Mouse (Mus musculus): Measurements from ENCODE around the gene Cib3.

Gene Cib3

GRCm38 (mm10) chr8:72210710-72211109 is 1.9 kb downstream of the Cib3 start:
- in situ Hi-C loops (cut with MboI, MseI), result no loop called here

GRCm38 (mm10) chr8:72210222-72210621 is 2.4 kb downstream of the Cib3 start:
- in situ Hi-C loops (cut with MboI, MseI), result no loop called here

- in situ Hi-C loops (cut with MboI, MseI), result no loop called here
Observed at GRCm38 (mm10) chr8:72208582-72208981, 4.1 kb downstream of the Cib3 start.

- in situ Hi-C loops (cut with MboI, MseI), result no loop called here
Observed at GRCm38 (mm10) chr8:72197997-72198396, 14.6 kb downstream of the Cib3 start.

GRCm38 (mm10) chr8:72192065-72192464 is 20.6 kb downstream of the Cib3 start:
- in situ Hi-C loops (cut with MboI, MseI), result no loop called here

- in situ Hi-C loops (cut with MboI, MseI), result no loop called here
Observed at GRCm38 (mm10) chr8:72190215-72190539, 22.5 kb downstream of the Cib3 start.

- in situ Hi-C loops (cut with MboI, MseI), result no loop called here
Observed at GRCm38 (mm10) chr8:72189417-72190214, 23.0 kb downstream of the Cib3 start, which contains the start of gene Hsh2d. Hsh2d (plus strand) TSS chr8:72189638.

GRCm38 (mm10) chr8:72187793-72188331 is 24.8 kb downstream of the Cib3 start:
- in situ Hi-C loops (cut with MboI, MseI), result no loop called here

GRCm38 (mm10) chr8:72183554-72184202 is 29.0 kb downstream of the Cib3 start:
- in situ Hi-C loops (cut with MboI, MseI), result no loop called here

GRCm38 (mm10) chr8:72177346-72177925 is 35.2 kb downstream of the Cib3 start:
- in situ Hi-C loops (cut with MboI, MseI), result no loop called here

GRCm38 (mm10) chr8:72169681-72170249 is 42.9 kb downstream of the Cib3 start:
- in situ Hi-C loops (cut with MboI, MseI), result loop anchor here (10.0 to 25.0 kb wide), 2 partner anchors 305 to 1507 kb away; partner anchors contain the start of genes Cherp, Lsm4 and Pgpep1

GRCm38 (mm10) chr8:72169098-72169668 is 43.5 kb downstream of the Cib3 start:
- in situ Hi-C loops (cut with MboI, MseI), result loop anchor here (10.0 to 25.0 kb wide), 2 partner anchors 306 to 1507 kb away; partner anchors contain the start of genes Cherp, Lsm4 and Pgpep1

- in situ Hi-C loops (cut with MboI, MseI), result loop anchor here (10.0 to 25.0 kb wide), 2 partner anchors 312 to 1501 kb away; partner anchors contain the start of genes Cherp, Lsm4 and Pgpep1
Observed at GRCm38 (mm10) chr8:72162821-72163220, 49.8 kb downstream of the Cib3 start.

- in situ Hi-C loops (cut with MboI, MseI), result loop anchor here (10.0 to 25.0 kb wide), 2 partner anchors 314 to 1499 kb away; partner anchors contain the start of genes Cherp, Lsm4 and Pgpep1
Observed at GRCm38 (mm10) chr8:72160707-72161697, 51.6 kb downstream of the Cib3 start, which contains the start of gene Rab8a. Rab8a (plus strand) TSS chr8:72161200.

GRCm38 (mm10) chr8:72160007-72160406 is 52.6 kb downstream of the Cib3 start:
- in situ Hi-C loops (cut with MboI, MseI), result loop anchor here (10.0 to 25.0 kb wide), 2 partner anchors 315 to 1498 kb away; partner anchors contain the start of genes Cherp, Lsm4 and Pgpep1

GRCm38 (mm10) chr8:72158726-72159125 is 53.9 kb downstream of the Cib3 start:
- in situ Hi-C loops (cut with MboI, MseI), result loop anchor here (25.0 kb wide), 1 partner anchor 1496 kb away; the partner anchor contains the start of genes Lsm4 and Pgpep1

GRCm38 (mm10) chr8:72158096-72158495 is 54.5 kb downstream of the Cib3 start:
- in situ Hi-C loops (cut with MboI, MseI), result loop anchor here (25.0 kb wide), 1 partner anchor 1496 kb away; the partner anchor contains the start of genes Lsm4 and Pgpep1

Data from T-helper 2 cell (primary cell).